Mouse (Mus musculus) MEL (cell line): ENCODE measurements around the gene Gbp8. TPM values are rescaled to one million over a fixed set of nuclear protein-coding genes. Genes with fewer than 3 reads are reported as not detected.

Experiments used
- DNase-seq: peaks from one replicate; pipeline ENCODE4 v3.0.0; 2011; ENCODE audit warnings: low read depth, low spot score
- H3K27ac ChIP-seq: 2 replicates; pipeline ENCODE4 v1.5.1; 2012; ENCODE audit warnings: low read depth, mild to moderate bottlenecking, control low read depth, low read length, moderate library complexity; ENCODE audit not compliant: control insufficient read depth
- H3K27me3 ChIP-seq, 2 experiments: fragments of 150-350 bp in 1 of 2; sonication (generic) in 1 of 2; 2 replicates each; pipeline ENCODE4 v1.6.1; 2012; ENCODE audit warnings: low read length in 2 of 2, mild to moderate bottlenecking in 2 of 2, improper control_type of control experiment in 1 of 2, moderate library complexity in 1 of 2; ENCODE audit not compliant: insufficient read depth in 2 of 2, control insufficient read depth in 1 of 2
- H3K36me3 ChIP-seq, 2 experiments: 2 replicates each; pipeline ENCODE4 v1.6.1; 2012 to 2014; ENCODE audit warnings: low read length in 2 of 2, improper control_type of control experiment in 1 of 2, inconsistent platforms in 1 of 2, mild to moderate bottlenecking in 1 of 2; ENCODE audit not compliant: insufficient read depth in 2 of 2, control insufficient read depth in 1 of 2
- H3K4me1 ChIP-seq, 2 experiments: fragments of 150-350 bp in 1 of 2; sonication (generic) in 1 of 2; 2 replicates each; pipeline ENCODE4 v1.6.1; 2012; ENCODE audit warnings: low read length in 2 of 2, improper control_type of control experiment in 1 of 2, mild to moderate bottlenecking in 1 of 2; ENCODE audit not compliant: insufficient read depth in 2 of 2, control insufficient read depth in 1 of 2
- H3K4me3 ChIP-seq, 2 experiments: fragments of 150-350 bp in 1 of 2; sonication (generic) in 1 of 2; 2 replicates each; pipeline ENCODE4 v1.5.1; 2012; ENCODE audit warnings: low read depth in 2 of 2, low read length in 2 of 2, mild to moderate bottlenecking in 2 of 2, moderate library complexity in 2 of 2, control low read depth in 1 of 2, improper control_type of control experiment in 1 of 2; ENCODE audit not compliant: control insufficient read depth in 1 of 2, insufficient read depth in 1 of 2
- H3K79me2 ChIP-seq: 2 replicates; pipeline ENCODE4 v1.6.1; 2012; ENCODE audit warnings: mild to moderate bottlenecking, low read length, moderate library complexity; ENCODE audit not compliant: control insufficient read depth, poor library complexity, insufficient read depth
- H3K9ac ChIP-seq: 2 replicates; pipeline ENCODE4 v1.6.1; 2012; ENCODE audit warnings: low read depth, mild to moderate bottlenecking, control low read depth, low read length, moderate library complexity; ENCODE audit not compliant: control insufficient read depth, poor library complexity, severe bottlenecking
- H3K9me3 ChIP-seq: fragments of 150-350 bp; sonication (generic); replicated peaks from 2 replicates; pipeline ENCODE4 v1.6.1; 2012; ENCODE audit warnings: mild to moderate bottlenecking, low read length, improper control_type of control experiment, moderate library complexity; ENCODE audit not compliant: insufficient read depth
- BHLHE40 ChIP-seq: IDR thresholded peaks from 2 replicates; pipeline ENCODE4 v1.6.1; 2012; ENCODE audit warnings: low read depth, mild to moderate bottlenecking, inconsistent platforms, low read length, improper control_type of control experiment, borderline replicate concordance
- CTCF ChIP-seq, 3 experiments: IDR thresholded peaks in 2 of 3; conservative IDR thresholded peaks in 1 of 3; 2 replicates each; pipeline ENCODE4 v1.5.1; 2011 to 2012; ENCODE audit warnings: low read length in 3 of 3, low read depth in 2 of 3, mild to moderate bottlenecking in 2 of 3, improper control_type of control experiment in 1 of 3, inconsistent platforms in 1 of 3, mixed read lengths in 1 of 3, moderate library complexity in 1 of 3; ENCODE audit not compliant: control insufficient read depth in 1 of 3, insufficient read depth in 1 of 3, poor library complexity in 1 of 3, severe bottlenecking in 1 of 3
- EP300 ChIP-seq, 2 experiments: IDR thresholded peaks; 2 replicates each; pipeline ENCODE4 v1.6.1; 2011; ENCODE audit warnings: improper control_type of control experiment in 2 of 2, low read length in 2 of 2, low read depth in 1 of 2, mild to moderate bottlenecking in 1 of 2
- MAFK ChIP-seq: IDR thresholded peaks from 2 replicates; pipeline ENCODE4 v1.6.1; 2011; ENCODE audit warnings: low read depth, mild to moderate bottlenecking, low read length, improper control_type of control experiment, borderline replicate concordance
- MAZ ChIP-seq: IDR thresholded peaks from 2 replicates; pipeline ENCODE4 v1.6.1; 2012; ENCODE audit warnings: low read depth, mild to moderate bottlenecking, inconsistent platforms, low read length, improper control_type of control experiment
- MEF2A ChIP-seq: IDR thresholded peaks from 2 replicates; pipeline ENCODE4 v1.6.1; 2014; ENCODE audit warnings: low read depth, mild to moderate bottlenecking, inconsistent platforms, low read length, improper control_type of control experiment; ENCODE audit not compliant: poor library complexity, insufficient replicate concordance, severe bottlenecking; ENCODE audit errors: extremely low read depth
- MXI1 ChIP-seq: IDR thresholded peaks from 2 replicates; pipeline ENCODE4 v1.6.1; 2011; ENCODE audit warnings: mild to moderate bottlenecking, low read depth, low read length, improper control_type of control experiment
- NRF1 ChIP-seq: IDR thresholded peaks from 2 replicates; pipeline ENCODE4 v1.6.1; 2014; ENCODE audit warnings: low read depth, mild to moderate bottlenecking, inconsistent platforms, low read length, improper control_type of control experiment, moderate library complexity; ENCODE audit not compliant: poor library complexity, insufficient read depth, severe bottlenecking
- RAD21 ChIP-seq: IDR thresholded peaks from 2 replicates; pipeline ENCODE4 v1.6.1; 2011; ENCODE audit warnings: mild to moderate bottlenecking, low read depth, low read length, improper control_type of control experiment
- SMC3 ChIP-seq: IDR thresholded peaks from 2 replicates; pipeline ENCODE4 v1.6.1; 2011; ENCODE audit warnings: low read depth, low read length, improper control_type of control experiment
- TBP ChIP-seq: IDR thresholded peaks from 2 replicates; pipeline ENCODE4 v1.8.0; 2011; ENCODE audit warnings: low read depth, low read length, improper control_type of control experiment
- ZC3H11A ChIP-seq: IDR thresholded peaks from 2 replicates; pipeline ENCODE4 v1.6.1; 2012; ENCODE audit warnings: low read depth, mild to moderate bottlenecking, inconsistent platforms, low read length, improper control_type of control experiment
- polyA plus RNA-seq, 2 experiments: library from polyadenylated mRNA; stranded (reverse) in 1 of 2; unstranded in 1 of 2; fragments of >175 nt in 1 of 2; fragments of >200 nt in 1 of 2; gene quantifications; 2 replicates each; pipeline versions ENCODE4 v1.2.1 to v1.2.4; 2012; ENCODE audit warnings: low replicate concordance in 2 of 2, low read depth in 1 of 2; ENCODE audit not compliant: insufficient read length in 2 of 2, insufficient read depth in 1 of 2, missing spikeins in 1 of 2
- total RNA-seq: library from RNA; depleted of rRNA; stranded (reverse); fragments of 300-350 nt; gene quantifications from 2 replicates; pipeline ENCODE4 v1.2.3, GENCODE M21; 2012

Gene Gbp8
- total and polyA plus RNA-seq, 3 experiments: not detected

- Histone ChIP-seq H3K4me3 (no peak overlapping the region), H3K36me3 (no peaks in the 10 kb centered on the region), H3K27me3 (no peaks in the 10 kb centered on the region), H3K27ac (no peak overlapping the region), H3K9ac (no peak overlapping the region), H3K79me2 (no peaks in the 10 kb centered on the region), H3K4me1 (no peaks in the 10 kb centered on the region), H3K9me3 (no peaks in the 10 kb centered on the region)
- TF ChIP-seq MXI1: no peak
- TF ChIP-seq BHLHE40: no peak
- no peak for TF ChIP-seq MEF2A
- no peak for TF ChIP-seq MAZ
- TF ChIP-seq EP300 (IDR thresholded peaks at IDR 0.05; ENCODE audit: low read depth in 1 of 2, low read length in 2 of 2): no peak
- TF ChIP-seq TBP: no peak
- no peak for TF ChIP-seq MAFK
- DNase-seq: no peak
Observed at GRCm38 (mm10) chr5:104988000-104988399, 151.3 kb downstream of the Gbp8 start.

- H3K36me3 ChIP-seq: no peaks in the 10 kb centered on the region
- TF ChIP-seq SMC3: peak; percentile 49
- TF ChIP-seq NRF1: no peak
- peak in 2 of 3 experiments; percentile 14 to 59; a peak in 3 of 6 replicates for TF ChIP-seq CTCF (IDR thresholded peaks at IDR 0.05 in 2 of 3, conservative IDR thresholded peaks at IDR 0.05 in 1 of 3; ENCODE audit: control insufficient read depth in 1 of 3, insufficient read depth in 1 of 3, low read depth in 2 of 3, low read length in 3 of 3, poor library complexity in 1 of 3, severe bottlenecking in 1 of 3)
- TF ChIP-seq ZC3H11A: 0 out of 2 replicates have a peak, but pooled peaks have one; percentile 29
- peak; percentile 43 for TF ChIP-seq RAD21
- TF ChIP-seq, all 39 proteins: peak for 4
- H3K4me3 ChIP-seq: no peak overlapping the region
- no peak overlapping the region for H3K9ac ChIP-seq
- no peaks in the 10 kb centered on the region; a peak in 1 of 4 replicates for H3K27me3 ChIP-seq
- H3K4me1 ChIP-seq: no peaks in the 10 kb centered on the region
- H3K79me2 ChIP-seq: no peaks in the 10 kb centered on the region
- H3K27ac ChIP-seq: no peak overlapping the region
- peak; percentile 55 for DNase-seq
- H3K9me3 ChIP-seq: no peaks in the 10 kb centered on the region
Observed at GRCm38 (mm10) chr5:104986706-104987105, 152.6 kb downstream of the Gbp8 start.

GRCm38 (mm10) chr5:104982535-104982934 lies 156.8 kb downstream of the Gbp8 start, which contains the start of gene Abcg3:
Gene Abcg3 (minus strand): TSS chr5:104982718.
- no peak for DNase-seq
- H3K4me3 ChIP-seq: no peak within 1 kb of the TSS
- H3K27ac ChIP-seq: no peak within 1 kb of the TSS
- no peaks in the 10 kb centered on the region for H3K36me3 ChIP-seq
- no peaks in the 10 kb centered on the region; a peak in 1 of 4 replicates for H3K27me3 ChIP-seq
- no peak within 1 kb of the TSS for H3K9ac ChIP-seq
- H3K9me3 ChIP-seq: no peaks in the 10 kb centered on the region
- TF ChIP-seq MAFK: no peak
- no peak for TF ChIP-seq CTCF (IDR thresholded peaks at IDR 0.05 in 2 of 3, conservative IDR thresholded peaks at IDR 0.05 in 1 of 3; ENCODE audit: control insufficient read depth in 1 of 3, insufficient read depth in 1 of 3, low read depth in 2 of 3, low read length in 3 of 3, poor library complexity in 1 of 3, severe bottlenecking in 1 of 3)
- no peak for TF ChIP-seq BHLHE40
- TF ChIP-seq NRF1: no peak
- no peaks in the 10 kb centered on the region for H3K4me1 ChIP-seq
- no peaks in the 10 kb centered on the region for H3K79me2 ChIP-seq
